Mouse (Mus musculus) left cerebral cortex, postnatal 25 days (tissue): ENCODE data around the gene Trim8. TPM values are rescaled to one million over a fixed set of nuclear protein-coding genes. Genes with fewer than 3 reads are reported as not detected.
A peak's percentile ranks its signal among the peaks of the same experiment; 100 is the strongest.

Experiments
- DNase-seq, 2 experiments: peaks; one replicate each; pipeline ENCODE4 v3.0.0; 2022; ENCODE audit warnings: low spot score in 2 of 2, mixed read lengths in 1 of 2
- intact Hi-C: fragments of 180-260 bp; cut with DNase I; formaldehyde crosslinking; loops from one replicate; pipeline ENCODE4 v1.15.1; 2025
- total RNA-seq, 2 experiments: library from RNA; stranded (reverse); gene quantifications; 2 replicates each; pipeline ENCODE4 v1.2.3; 2021

Trim8 gene
- total RNA-seq, 2 experiments from 2014 or later: 114 to 116 TPM

DNA sequence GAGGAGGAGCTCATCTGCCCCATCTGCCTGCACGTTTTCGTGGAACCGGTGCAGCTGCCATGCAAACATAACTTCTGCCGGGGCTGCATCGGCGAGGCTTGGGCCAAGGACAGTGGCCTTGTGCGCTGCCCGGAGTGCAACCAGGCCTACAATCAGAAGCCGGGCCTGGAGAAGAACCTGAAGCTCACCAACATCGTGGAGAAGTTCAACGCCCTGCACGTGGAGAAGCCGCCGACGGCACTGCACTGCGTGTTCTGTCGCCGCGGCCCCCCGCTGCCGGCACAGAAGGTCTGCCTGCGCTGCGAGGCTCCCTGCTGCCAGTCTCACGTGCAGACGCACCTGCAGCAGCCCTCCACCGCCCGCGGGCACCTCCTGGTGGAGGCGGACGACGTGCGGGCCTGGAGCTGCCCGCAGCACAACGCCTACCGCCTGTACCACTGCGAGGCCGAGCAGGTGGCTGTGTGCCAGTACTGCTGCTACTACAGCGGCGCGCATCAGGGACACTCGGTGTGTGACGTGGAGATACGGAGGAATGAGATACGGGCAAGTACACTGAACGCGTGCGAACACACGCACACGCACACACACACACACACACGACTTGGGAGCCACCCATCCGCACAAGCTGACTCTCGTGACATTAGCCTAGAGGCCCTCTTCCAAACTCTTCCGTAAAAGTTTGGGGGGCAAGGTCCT lies 1.1 kb downstream of the Trim8 start:
- intact Hi-C loops: loop anchor here (1.0 to 5.0 kb wide), 4 partner anchors 21 to 175 kb away; partner anchors contain the start of genes Fbxl15, Psd and Sufu
- DNase-seq: peak; percentile 82

DNA sequence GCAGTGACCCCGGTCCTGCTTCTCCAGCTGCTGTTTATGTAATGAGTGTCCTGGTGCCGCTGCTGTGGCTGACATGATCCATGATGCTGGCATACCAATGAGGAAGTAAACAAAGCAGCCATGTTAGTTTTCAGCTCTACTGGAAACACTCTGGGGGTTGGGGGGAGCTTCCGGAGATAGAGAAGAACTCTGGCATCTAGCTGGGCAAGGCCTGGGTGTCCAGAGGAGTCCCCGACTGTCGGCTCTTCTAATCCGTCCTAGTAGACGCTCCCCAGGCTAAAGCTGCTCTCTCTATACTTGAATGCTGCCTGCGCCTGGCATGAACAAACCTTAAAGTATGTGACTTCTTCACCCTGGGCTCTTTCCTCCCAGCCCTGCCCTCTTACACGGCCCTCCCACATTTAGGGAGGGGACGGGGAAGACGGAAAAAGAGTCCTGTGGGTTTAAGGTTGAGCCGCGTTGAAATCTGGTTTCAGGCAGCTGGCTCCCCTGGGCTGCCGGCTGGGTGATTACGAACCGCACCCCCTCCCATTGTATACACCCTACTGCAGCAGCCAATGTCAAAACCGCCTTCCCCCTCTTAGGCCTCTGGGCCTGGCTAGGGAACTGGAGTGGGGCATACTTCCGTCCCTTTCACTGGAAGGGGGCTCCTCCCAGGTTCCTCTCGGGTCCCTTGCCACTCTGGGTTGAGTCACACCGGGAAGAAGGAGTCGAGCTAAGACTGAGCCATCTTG lies 2.0 kb downstream of the Trim8 start:
- intact Hi-C loops: loop anchor here (2.0 to 5.0 kb wide), 3 partner anchors 49 to 176 kb away; partner anchors contain the start of genes Fbxl15, Psd and Sufu

DNA sequence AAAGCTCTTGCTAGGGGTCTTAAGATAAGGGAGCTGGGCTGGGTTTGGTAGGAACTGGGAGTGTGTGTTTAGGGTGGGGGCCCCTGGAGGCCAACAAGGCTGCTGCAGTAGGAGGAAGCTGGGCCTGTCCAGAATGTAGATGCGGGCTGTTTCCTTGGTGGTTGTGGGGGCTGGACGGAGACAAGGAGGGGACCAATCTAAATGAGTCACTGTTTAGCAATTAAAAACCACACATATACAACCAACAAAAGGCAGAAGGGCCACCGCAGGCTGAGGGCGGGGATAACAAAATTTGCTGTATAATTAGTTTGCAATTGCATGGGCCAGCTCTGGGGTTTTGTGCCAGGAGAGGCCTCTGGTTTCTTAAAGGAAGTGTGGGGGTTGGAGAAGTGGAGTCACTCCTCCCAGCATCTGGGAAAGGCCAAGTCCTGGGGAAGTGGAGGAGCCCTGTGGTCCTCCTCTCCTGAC lies 2.6 kb downstream of the Trim8 start:
- intact Hi-C loops: loop anchor here (5.0 kb wide), 1 partner anchor 177 kb away; the partner anchor contains the start of genes Fbxl15 and Psd
- peak in 1 of 2 experiments; percentile 56 for DNase-seq

More for the DNA sequence above, 2.0 kb downstream of the Trim8 start:
- peak in 1 of 2 experiments; percentile 50 for DNase-seq

DNA sequence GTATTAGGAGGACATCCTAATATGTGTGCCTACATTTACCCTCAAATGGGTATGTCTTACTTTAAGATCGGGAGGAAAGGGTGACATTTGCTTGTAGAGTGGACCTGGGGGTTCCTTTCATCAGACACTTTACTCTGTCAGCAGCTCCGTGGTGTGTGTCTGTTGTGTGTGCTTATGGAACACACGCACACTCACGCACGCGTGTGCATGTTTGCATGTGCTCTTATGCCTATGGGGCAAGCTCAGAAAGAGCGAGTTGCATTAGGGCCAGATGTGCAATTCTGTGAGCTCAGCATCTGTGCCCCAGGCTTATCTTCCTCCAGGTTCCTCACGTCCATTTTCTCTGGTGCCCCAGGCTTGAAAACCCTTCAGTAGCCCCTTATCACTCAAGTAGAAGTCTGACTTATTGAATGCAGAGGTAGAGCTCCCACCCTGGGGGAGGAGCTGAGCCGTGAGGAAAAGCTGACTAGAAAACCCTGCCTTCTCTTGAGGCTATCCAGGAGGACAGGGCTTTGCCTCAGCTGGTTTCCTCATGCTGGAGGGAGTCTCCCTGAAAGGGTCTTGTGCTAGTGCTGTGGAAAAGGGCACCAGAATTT lies 3.4 kb downstream of the Trim8 start:
- intact Hi-C loops: loop anchor here (5.0 kb wide), 1 partner anchor 178 kb away; the partner anchor contains the start of genes Fbxl15 and Psd
- no peak for DNase-seq

DNA sequence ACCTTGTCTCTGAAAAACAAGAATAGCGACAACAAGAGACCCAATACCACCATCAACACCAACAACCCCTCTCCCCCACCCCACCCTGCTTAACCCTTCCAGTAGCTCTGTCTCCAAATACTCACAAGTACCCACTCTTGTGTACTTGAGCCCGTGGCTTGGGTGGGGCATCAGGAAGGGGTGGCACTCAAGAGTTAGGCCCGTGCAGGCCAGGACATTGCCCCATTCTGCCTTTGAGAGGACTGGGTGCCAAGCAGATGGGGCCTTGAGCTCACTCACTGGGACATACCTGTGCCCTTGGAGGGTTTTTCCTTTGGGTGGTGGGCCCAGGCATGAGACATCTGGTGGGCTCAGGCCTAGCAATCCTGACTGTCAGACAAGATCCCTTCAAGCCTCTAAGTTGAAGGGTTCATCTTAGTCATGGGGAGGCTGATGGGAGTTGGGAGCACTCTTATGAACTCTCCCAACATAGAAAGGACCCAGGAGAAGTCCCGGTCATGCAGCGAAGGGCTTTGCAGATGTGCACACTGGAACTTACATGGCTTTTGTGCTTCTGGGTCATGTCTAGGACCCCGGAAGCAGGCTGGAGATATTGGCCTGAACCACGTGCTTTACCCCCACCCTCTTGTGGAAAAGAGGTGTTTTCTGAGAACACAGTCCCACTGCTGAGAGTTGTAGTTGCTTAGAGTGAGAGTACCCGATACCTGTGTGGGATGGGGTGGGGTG lies 4.3 kb downstream of the Trim8 start:
- DNase-seq: no peak
- intact Hi-C loops: no loop called here

DNA sequence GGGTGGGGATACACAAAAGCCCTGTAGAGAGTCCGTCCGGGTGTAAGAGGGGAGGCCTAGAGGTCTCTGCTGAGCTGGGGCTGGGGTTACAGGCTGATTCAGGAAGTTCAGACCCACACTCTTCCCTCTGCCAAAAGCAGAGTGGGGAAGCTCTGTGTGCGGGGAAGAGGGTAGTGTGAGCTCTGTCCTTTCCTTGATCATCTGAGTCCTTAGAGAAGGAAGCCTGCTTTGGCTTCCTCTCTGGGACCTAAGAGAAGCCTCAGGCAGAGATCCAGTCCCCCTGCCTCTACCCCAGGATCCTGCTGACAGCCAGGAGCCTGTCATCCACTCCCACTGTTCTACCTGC lies 4.8 kb downstream of the Trim8 start:
- intact Hi-C loops: no loop called here
- no peak for DNase-seq

DNA sequence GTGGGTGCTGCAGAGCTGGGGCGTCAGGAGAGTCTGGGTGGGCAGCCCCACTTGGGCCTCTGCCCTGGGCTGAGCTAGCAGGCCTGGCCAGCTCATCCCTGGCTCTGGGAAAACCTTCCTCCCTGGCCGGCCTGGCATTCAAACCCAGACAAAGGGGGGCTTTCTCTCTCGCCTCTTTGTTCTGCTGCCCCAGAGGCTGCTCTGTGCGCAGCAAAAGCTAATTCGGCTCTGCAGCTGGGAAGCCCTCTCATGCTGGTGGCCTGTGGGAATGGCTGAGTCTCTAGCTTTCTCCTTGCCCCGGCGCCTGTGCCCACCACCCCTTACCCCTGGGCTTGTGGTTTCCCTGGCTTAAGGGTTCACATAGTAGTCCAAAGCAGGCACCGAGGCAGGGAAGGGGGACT lies 5.7 kb downstream of the Trim8 start:
- intact Hi-C loops: no loop called here
- peak in 1 of 2 experiments; percentile 44 for DNase-seq

DNA sequence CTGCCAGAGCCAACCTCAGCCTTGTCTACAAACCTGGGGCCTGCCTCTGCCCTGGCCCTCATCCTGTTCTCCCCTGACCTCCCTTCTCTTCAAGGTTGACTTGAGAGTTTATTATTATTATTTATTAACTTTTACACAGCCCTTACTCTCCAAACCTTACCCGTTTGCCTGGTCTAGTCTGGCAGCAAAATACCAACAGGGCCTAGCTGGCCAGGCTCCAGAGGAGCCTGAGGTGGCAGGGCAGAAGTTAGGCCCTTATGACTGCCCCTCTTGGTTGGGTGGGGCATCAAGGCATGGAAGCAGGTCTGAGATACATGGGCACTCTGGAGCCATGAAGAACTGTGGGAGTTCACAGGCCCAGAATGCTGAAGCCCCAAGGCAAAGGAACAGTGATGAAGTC lies 6.3 kb downstream of the Trim8 start:
- intact Hi-C loops: no loop called here
- no peak for DNase-seq

DNA sequence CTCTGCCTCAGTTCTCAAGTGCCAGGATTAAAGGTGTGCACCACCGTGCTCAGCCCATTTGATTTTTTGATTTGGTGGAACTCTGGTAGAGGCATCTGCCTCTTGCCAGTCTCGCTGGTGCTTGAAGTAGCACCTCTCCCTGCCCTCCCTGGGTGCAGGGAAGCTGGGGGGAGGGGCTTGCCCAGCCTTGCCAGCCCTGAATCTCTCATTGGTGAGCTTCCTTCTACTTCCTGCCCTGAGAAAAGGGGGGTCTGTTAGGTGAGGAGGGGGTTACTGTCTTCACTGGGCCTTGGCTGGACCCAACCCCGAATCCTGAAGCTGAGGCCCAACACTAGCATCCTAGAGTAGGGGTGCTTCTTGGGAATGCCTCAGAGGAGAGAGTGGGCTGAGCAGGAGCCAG lies 7.2 kb downstream of the Trim8 start:
- intact Hi-C loops: no loop called here
- DNase-seq: no peak

DNA sequence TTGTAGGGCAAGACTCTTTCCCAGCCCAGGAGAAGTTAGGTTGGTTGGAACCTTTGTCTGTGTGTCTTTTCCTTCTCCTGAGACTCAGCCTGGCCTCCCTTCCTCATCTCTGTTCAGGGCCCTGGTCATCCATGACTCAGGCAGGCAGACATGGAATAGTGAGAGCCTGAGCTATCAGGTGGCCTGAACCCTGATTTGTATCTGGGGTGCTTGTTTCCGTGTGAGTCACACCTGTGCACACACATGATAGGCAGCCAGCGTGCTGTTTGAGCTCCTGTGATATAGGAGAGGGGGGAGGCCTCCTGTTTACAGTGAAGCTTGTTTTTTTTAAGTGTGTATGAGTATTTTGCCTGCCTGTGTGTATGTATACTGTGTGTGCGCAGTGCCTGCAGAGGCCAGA lies 7.7 kb downstream of the Trim8 start:
- intact Hi-C loops: no loop called here
- DNase-seq: no peak

DNA sequence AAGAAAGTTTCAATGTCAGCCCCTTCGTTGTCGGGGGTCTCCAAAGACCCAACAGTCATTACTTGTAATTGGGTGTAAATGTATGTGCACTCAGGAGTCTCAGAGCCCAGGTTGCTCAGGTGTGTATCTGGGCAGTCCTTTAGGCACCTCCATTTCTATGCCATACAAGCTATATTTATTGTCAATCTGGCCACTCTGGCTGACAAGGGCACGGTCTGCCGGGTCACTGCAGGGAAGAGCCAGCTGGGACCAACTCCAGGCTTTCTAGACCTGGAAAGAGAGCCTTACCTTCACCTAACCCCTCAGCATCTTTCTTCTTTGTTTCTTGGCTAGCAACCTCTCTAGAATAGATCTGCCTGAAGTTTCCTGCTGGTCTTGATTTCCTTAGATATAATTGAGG lies 8.2 kb downstream of the Trim8 start:
- intact Hi-C loops: no loop called here
- no peak for DNase-seq

DNA sequence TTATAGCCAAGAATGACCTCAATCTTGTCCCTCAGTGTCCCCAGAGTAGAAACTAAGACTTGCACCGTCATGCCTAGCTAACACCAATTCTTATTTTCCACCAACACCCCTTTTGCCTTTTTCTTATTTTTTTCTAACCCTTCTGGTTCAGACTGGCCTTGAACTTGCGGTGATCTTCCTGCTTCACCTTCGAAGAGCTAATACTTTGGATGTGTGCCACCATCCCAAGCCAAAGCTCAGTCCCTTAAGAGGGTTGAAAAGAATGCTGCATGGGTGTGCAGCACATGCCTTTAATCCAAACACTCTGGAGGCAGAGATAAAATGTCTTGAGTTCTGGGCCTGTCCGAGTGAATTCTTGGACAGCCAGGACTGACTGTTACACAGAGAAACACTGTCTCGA lies 8.9 kb downstream of the Trim8 start:
- DNase-seq: no peak

DNA sequence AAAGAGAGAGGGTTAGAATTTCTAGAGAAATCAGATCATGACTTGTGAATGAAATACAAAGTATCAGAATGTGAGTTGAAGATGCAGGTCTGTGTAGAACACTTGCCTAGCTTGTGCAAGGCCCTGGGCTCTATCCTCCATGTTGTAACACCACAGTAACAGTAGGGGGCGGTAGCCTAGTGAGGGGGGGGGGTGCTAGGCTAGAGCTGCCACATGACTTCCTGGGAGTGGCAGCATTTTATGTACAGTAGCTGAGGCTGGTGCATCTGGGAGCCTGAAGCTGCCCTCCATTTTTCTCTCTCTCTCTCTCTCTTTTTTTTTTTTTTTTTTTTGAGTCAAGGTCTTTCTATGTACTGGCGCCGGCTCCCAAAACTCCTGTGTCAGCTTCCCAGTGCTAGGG lies 9.3 kb downstream of the Trim8 start:
- intact Hi-C loops: no loop called here
- DNase-seq: no peak

More for the DNA sequence above, 8.9 kb downstream of the Trim8 start:
- intact Hi-C loops: no loop called here

DNA sequence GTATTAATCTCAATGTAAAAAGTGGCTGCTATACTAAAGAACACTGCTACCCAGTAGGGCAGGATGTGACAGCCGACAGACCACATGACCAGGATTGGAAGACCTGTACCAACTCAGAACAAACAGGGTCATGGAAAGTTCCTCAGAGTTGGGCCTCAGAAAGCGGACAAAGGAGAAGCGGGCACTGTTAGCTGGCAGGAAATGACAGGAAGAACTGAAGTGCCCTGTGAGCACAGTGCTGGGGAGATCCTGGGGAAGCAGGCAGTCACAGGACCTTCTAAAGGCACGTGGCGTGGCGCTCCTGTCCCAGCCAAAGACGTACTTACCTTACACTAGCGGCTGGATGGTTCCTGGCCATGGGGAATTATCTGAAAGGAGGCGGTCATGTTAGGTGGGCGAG lies 9.8 kb downstream of the Trim8 start:
- intact Hi-C loops: no loop called here
- peak in 1 of 2 experiments; percentile 48 for DNase-seq

DNA sequence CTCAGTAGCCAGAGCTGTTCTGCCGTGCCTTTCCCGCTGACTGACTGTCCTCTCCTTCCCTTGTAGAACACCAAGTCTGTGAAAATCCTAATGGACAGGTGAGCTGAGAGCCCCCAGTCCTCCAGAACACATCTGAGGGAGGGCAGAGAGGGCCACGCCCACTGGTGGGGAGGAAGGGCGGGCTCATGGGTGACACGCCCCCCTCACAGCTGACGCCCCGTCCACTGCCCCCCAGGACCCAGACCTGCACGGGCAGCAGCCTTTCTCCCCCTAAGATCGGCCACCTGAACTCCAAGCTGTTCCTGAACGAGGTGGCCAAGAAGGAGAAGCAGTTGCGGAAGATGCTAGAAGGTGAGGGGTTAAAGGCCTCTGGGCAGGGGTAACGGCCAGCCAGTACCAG lies 12.9 kb downstream of the Trim8 start:
- intact Hi-C loops: no loop called here
- no peak for DNase-seq

DNA sequence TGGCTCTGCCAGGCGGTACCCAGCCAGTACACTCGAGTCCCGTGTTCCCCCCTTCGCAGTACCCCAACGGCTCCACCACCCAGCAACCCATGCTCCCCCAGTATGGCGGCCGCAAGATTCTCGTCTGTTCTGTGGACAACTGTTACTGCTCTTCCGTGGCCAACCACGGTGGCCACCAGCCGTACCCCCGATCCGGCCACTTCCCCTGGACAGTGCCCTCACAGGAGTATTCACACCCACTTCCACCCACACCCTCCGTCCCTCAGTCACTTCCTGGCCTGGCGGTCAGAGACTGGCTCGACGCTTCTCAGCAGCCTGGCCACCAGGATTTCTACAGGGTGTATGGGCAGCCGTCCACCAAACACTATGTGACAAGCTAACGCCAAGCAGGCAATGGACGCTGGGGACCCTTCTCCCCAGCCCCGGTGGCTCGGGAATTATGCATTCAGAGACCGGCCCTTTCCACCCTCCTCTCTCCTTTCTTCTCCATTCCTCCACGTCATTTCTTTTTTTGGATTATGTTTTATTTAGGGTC lies 13.9 kb downstream of the Trim8 start:
- intact Hi-C loops: no loop called here
- DNase-seq: no peak

DNA sequence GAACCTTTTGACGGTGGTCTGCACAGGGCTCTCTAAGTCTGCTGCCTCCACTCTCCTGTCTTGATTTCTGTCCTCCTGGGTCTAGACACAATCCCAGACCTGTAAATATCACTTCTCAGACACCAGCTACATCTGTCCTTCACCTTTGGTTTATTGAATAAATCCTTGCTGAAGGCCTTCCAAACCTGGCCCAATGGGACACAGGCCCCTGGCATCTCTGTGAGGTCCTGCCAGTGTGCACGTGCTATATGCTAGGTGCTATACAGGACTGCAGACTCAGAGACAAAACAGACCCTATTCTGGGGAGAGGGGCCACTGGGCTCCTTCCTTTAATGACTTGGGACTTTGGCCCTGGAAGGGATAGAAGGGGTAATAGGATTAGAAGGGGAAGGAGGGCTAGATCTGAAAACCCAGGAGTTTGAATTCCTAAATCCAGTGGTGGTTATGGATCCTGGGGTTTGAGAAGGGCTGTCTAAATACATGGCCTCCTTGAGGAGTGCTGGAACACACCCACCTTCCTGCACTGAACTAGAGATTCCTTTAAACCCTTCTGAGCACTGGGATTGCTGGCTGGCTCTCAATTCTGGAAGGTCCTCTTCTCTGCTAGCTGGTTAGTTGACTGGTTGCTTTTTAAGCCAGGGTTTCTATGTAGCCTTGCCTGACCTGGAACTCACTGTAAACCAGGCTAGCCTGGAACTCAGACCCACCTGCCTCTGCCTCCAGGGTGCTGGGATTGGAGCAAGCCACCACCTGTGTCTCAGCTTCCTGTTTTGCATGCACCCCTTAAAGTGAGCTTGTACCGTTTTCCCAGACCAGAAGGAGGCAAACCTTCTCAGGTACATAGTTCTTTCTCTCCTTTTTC lies 15.4 kb downstream of the Trim8 start:
- no peak for DNase-seq
- intact Hi-C loops: no loop called here

DNA sequence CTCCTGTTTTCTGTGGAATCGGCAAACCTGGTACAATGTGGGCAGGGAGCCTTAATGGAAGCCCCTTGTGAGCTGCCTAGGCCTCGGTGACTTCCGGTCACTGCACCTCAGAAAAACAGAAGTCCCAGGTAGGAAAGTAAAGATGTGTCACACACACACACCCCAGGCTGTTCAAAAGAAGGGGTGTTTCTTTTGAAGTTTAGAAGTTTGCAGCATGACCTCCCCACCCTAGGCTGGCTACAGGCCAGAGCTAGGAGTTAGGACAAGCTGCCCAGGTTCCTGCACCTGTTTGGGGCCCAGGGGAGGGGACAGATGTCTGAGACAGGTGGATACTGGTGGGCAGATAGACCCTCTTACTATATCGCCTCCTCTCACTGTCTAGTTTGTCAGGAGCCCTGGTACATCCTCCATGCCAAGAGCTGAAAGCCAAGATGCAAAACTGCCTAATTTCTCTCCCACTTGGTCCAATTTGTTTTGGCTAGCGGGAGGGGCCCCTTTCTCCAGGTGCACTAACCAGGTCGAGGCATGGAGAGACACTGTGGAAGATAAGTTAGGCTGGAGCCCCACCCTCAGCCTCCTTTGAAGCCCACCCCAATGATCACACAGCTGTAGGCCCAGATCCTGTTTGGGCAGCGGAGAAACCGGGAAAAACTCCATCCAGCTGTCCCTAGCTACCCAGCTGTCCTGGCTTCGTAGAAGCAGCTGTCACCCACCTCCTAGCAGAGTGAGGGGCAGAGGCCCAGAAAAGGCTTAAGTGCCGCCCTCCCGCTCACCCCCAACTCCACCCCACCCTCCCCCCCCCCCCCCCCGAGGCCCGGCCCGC lies 16.2 kb downstream of the Trim8 start:
- no peak for DNase-seq
- intact Hi-C loops: no loop called here
